Mouse (Mus musculus): ENCODE measurements around the gene Tgm2.

The Tgm2 gene

DNA sequence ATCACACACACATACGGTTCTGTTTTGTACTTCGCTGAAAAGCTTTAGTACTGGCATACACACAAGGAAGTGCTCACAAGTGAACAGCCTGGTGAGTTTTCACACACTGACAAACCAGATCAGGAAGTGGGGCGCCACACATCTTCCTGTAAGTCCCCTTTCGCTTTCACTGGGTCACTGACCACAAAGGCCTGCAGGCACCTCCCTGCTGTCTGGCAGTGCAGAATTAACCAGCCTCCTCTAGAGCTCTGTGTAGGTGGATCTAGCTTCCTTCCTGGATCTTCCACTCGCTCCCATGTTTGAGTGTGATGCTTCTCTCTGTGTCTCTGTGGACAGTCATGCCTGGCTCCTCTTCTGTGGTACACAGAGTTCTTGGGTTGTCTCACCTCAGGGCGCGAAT lies 20.4 kb upstream of the Tgm2 start:
- peak; percentile 58 to 76 for DNase-seq

- DNase-seq, result no peak
These were observed 19.5 kb upstream of the Tgm2 start for GRCm38 (mm10) chr2:158165776-158166175.

- DNase-seq, result no peak
These were observed 16.8 kb upstream of the Tgm2 start for GRCm38 (mm10) chr2:158163034-158163433.

- DNase-seq, result no peak
These were observed 15.5 kb upstream of the Tgm2 start for GRCm38 (mm10) chr2:158161761-158162160.

DNA sequence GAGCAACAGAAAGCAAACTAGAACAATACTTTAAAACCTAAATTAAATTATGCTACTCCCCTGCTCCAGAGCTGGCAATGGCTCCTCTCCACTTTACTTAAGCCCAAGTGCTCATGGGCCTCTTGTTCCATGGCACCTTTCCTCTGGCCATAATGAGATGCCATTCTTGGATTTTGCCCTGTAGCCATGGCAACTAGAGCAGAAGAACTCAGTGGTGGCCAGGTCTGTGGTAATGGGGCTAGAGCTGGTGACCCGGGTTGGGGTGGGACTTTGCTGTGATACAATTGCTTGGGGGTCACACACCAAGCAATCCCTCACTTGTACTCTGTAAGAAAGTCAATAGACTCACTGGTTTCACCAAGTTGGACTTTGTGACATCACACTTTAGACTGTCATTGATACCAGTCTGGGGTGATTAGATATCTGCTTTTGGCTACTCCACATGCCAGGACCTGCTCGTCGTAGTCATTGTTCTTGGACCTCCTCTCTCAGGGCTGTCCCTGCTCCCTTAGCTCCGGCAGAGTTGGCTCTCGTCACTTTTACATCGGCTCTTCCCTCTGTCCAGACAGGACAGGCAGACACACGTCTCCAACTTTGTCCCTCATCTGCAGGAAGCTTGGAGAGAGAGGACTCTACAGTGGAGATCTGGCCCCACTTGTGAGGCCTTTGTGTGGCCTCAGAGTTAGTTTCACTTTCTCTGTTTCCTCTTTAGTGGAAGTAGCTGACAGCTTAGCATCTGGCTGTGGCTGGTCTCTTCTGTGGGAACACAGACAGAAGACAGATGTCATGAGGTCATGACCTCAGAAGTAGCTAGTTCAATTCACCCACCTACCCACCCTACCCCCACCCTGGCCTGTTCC lies 13.4 kb upstream of the Tgm2 start:
- peak; percentile 46 to 72 for DNase-seq

GRCm38 (mm10) chr2:158157654-158158053 lies 11.4 kb upstream of the Tgm2 start:
- DNase-seq, result no peak

DNA sequence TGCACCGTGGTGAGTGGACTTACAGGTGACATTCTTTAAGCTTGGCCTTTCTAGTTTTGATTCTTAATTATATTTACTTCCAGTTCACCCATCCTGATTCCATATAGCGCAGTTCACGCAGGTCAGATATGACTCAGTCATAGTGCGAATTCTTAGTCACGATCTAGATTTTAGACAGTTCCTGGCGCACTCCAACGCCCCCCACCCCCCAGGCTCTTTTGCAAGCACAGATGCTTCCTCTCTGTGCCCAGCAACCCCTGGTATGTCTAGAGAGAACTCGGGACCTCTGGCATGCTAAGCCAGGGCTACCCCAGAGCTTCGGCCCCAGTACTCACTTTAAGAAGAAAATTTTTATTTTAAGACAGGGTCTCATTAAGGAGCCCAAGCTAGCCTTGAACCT lies 10.3 kb upstream of the Tgm2 start:
- DNase-seq, result no peak

DNA sequence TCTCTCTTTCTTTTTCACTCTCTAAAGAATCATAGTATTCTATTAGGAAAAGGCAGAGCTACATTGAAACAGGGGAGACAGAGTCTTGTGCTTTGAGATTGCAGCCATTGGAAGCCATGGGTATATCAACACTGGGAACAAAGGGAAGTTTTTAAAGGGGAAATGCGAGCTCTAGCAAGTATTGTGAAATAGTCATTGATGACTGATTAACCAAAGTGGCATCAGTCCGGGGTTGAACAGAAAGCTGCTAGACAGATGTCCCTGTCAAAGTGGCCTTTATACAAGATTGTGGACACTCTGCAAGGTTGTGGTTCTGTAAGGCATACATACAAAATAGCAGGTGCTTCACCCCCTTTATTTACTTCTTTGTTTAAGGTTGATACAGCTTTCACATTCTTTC lies 9.4 kb upstream of the Tgm2 start:
- no peak for DNase-seq

DNA sequence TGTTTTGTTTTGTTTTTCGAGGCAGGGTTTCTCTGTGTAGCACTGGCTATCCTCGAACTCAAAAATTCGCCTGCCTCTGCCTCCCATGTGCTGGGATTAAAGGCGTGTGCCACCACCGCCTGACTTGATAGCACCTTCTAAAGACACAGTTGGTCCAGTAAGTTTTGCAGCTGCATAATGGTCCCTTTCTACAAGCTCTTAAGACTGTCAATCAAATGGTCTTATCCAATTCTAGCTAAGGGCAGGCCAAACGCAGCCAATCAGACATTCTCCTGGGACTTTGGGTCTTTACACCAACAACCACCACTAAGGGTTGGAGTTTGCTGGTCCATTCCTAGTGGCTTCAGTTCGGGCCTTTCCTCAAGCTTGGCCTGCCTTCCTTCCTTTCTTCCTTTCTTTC lies 8.9 kb upstream of the Tgm2 start:
- DNase-seq, result no peak

- no peak for DNase-seq
These were observed 8.4 kb upstream of the Tgm2 start for GRCm38 (mm10) chr2:158154641-158155040.

DNA sequence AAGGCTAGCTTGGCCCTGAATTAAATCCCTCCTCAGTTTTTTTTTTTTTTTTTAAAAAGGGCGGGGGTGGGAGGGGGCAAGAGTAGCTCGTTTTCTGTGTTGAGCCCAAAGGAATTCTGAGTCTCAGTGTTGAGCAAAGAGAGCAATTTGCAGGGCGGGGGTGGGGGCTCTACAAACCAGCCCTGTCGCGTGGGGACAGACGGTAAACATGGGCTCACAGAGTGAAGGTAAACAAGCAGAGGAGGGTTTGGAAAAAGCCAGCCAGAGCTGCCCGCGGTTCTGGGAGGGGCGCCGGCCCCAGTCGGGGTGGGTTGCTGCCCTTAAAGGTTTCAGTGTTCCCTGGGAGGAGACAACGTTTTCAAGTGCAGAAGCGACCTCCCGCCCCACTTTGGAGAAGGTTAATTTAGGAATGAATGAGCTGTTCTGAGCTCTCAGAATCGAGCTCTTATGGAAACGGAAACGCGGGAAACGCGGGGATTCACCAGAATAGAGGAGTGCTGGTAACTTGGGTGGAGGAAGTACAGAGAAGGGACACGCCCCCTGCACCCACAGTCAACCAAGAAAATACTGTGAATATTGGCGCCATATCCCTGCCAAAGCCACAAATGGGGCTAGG lies 7.6 kb upstream of the Tgm2 start:
- peak in 1 of 2 experiments; percentile 38 for DNase-seq

GRCm38 (mm10) chr2:158152685-158153309 lies 6.6 kb upstream of the Tgm2 start:
- DNase-seq, result no peak

- no peak for DNase-seq
These were observed 4.8 kb upstream of the Tgm2 start for GRCm38 (mm10) chr2:158151077-158151476.

GRCm38 (mm10) chr2:158146971-158147370 lies 735 bp upstream of the Tgm2 start:
- DNase-seq, result no peak

GRCm38 (mm10) chr2:158145528-158146065 lies 639 bp downstream of the Tgm2 start:
- DNase-seq, result no peak

GRCm38 (mm10) chr2:158144750-158145527 lies 1.3 kb downstream of the Tgm2 start:
- no peak for DNase-seq

DNA sequence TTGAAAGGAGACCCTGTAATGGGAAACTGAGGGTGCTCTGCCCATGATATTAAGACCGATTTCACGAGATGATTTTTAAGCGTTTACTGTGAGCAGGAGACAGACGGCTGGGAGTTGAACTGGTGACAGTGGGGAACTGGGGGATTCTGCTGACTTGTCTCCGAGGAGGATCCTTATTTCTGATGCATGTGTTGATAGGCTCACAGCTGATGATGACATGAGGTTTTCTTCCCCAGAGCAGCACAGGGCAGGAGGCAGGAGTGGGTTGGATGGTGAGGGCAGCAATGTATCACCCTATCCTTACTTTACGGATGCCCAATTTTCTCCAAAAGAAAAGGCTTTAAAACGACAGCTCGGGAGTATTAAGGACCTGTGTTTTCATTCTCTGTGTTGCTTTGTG lies 2.0 kb downstream of the Tgm2 start:
- no peak for DNase-seq

- peak in 1 of 2 experiments; percentile 45 for DNase-seq
These were observed 2.4 kb downstream of the Tgm2 start for GRCm38 (mm10) chr2:158143816-158144215.

- no peak for DNase-seq
These were observed 3.3 kb downstream of the Tgm2 start for GRCm38 (mm10) chr2:158142981-158143380.

DNA sequence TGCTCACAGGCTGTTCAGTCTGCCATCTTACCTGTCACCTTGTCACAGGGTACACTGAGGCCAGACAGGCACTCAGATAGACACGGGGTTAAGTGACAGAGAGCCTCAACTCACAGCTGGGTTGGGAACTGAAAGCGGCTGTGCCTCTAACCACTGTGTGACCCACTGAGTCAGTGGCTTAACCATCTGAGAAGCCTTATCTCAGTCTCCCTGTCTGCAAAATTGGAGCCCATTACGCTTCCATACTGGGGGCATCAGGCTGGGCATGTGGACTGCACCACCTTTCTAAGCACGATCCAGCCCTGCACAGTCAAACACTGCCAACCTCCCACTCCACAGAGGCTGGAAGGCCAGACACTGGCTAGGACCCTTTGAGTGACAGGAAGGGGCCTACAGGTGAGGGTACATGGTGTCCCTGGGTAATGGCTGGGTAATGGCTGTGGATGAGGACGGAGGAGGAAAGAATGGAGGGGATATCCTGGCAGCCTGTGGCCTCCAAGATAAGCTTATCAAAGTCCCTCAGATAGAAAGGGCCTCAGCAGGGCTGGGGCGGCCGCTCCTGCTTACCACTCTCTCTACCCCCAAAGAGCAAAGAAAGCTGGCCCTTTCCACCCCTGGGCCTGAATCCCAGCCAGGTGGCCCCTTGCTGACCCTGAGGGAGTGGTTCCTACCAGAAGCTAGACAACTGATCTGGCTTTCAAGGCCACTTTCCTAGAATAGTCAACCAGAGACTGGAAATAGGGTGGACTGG lies 4.4 kb downstream of the Tgm2 start:
- DNase-seq, result peak; percentile 37 to 68

DNA sequence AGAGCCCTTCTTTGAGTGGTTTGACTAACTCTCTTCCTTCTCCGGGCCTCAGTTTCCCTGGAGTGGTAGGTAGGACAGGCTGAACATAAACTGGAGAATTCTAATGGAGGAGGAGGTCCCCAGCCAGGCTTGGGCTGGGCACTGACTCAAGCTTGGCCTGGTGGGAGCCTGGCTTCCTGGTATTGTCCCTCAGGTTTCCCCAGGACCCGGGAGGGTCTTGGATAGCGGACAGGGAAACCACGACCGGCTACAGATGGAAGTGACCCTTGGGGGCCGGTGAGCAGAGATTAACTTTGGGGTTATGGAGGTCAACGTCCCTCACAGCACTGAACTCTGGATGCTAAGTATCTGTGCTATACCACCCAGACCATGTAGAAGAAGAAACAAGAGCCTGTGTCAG lies 5.0 kb downstream of the Tgm2 start:
- peak in 1 of 2 experiments; percentile 67 for DNase-seq

DNA sequence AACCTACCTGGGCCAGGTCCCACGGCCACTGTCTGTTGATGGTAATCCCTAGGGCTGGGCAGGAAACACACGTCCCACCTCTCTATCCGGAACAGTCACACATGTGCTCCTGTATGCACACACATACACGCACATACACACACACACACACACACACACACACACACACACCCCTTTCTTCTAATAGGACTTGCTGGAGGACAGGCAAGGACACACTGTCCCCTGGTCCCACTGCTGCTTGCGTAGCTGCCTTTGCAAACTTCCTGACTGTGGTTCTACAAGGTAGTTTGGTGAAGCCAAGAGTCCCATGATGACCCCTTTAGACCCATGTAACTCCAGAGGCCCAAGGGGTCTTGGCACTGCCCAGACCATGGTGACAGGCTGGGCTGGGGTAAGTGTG lies 5.6 kb downstream of the Tgm2 start:
- DNase-seq, result peak in 1 of 2 experiments; percentile 57

All from kidney, postnatal 25 days (tissue).